Mouse (Mus musculus): Measurements from ENCODE around the gene Cdk15. TPM values are rescaled to one million over a fixed set of nuclear protein-coding genes. Genes with fewer than 3 reads are reported as not detected.

Gene Cdk15
- not detected for polyA plus RNA-seq (2014; fragmentation: Illumina TruSeq; extraction: RNeasy Lipid Tissue Mini Kit (QIAGEN cat#74804); ENCODE audit: low read depth, low replicate concordance)

DNA sequence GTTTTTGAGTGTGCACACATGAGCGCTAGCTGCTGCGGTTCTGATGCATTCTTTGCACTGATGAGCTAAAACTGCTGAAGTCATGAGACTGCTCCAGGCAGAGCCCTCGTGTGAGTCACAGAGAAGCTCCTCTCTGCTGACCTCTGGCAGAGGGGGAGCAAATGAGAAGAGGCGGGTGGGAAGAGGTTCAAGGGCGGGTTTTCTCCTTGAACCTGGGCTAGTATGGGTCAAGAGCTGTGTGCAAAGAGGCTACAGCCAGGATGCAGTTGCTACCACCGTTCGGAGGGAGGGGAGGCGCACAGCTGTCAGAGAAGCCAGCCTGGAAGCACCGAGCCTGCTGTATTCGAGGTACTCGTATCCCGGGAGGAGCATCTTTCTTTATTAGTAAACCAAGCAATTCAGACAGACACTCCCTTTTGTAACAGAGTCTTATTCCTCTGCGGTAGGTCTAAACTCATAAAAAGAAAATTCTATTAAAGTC is at the start of gene Cdk15:
Gene Cdk15 (plus strand): TSS at position 156 of the 481 bp plus-strand sequence.

DNA sequence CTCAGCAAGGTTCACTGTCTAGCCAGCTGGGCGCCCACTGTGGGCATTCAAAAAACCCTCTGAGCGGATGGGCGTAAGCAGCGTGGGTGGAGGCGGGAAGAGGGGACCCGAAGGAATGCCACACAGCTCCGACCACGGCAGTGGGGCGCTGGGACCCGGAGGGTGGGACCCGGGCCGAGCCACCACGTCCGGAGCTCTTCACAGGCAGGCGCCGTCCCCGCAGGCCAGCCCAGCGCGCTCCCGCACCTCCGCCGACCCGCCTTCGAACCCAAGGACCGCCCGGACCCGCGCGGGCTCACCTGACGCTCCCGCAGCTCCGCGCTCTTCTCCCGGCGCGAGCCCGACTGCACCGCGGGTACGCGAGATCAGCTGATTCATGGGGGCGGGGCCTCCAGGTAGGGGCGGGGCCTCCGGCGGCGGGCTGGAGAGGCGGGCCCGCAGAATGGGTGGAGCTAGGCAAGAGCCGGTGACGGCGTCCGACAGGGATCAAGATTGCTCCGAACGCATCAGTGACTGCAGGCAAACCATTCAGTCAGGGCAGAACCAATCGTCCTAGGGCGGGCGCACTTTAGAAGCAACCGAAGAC is 19.8 kb upstream of the Cdk15 start, which contains the start of gene Als2:
Gene Als2 (minus strand): TSS at position 376 of the 586 bp plus-strand sequence.

Other genes with a start within 250 kb of the Cdk15 start
- gene C2cd6, start 162.0 kb upstream of the Cdk15 start, polyA plus RNA-seq (2014; fragmentation: Illumina TruSeq; extraction: RNeasy Lipid Tissue Mini Kit (QIAGEN cat#74804); ENCODE audit: low read depth, low replicate concordance) = not detected
- 6.2 TPM for gene Tmem237, start 136.5 kb upstream of the Cdk15 start, polyA plus RNA-seq (2014; fragmentation: Illumina TruSeq; extraction: RNeasy Lipid Tissue Mini Kit (QIAGEN cat#74804); ENCODE audit: low read depth, low replicate concordance)
- 0.13 TPM for gene Mpp4, start 93.5 kb upstream of the Cdk15 start, polyA plus RNA-seq (2014; fragmentation: Illumina TruSeq; extraction: RNeasy Lipid Tissue Mini Kit (QIAGEN cat#74804); ENCODE audit: low read depth, low replicate concordance)
- 5.1 TPM for gene Als2, start 19.7 kb upstream of the Cdk15 start, polyA plus RNA-seq (2014; fragmentation: Illumina TruSeq; extraction: RNeasy Lipid Tissue Mini Kit (QIAGEN cat#74804); ENCODE audit: low read depth, low replicate concordance)
- 23.3 TPM for gene Fzd7, start 225.5 kb downstream of the Cdk15 start, polyA plus RNA-seq (2014; fragmentation: Illumina TruSeq; extraction: RNeasy Lipid Tissue Mini Kit (QIAGEN cat#74804); ENCODE audit: low read depth, low replicate concordance)